Mouse (Mus musculus) frontal cortex, adult 2 months (tissue): ENCODE results near the gene Omt2b. TPM values are rescaled to one million over a fixed set of nuclear protein-coding genes. Genes with fewer than 3 reads are reported as not detected.

Source experiments
- DNase-seq, 2 experiments: peaks; one replicate each; pipeline ENCODE4 v3.0.0; 2022; ENCODE audit warnings: low spot score in 1 of 2; ENCODE audit errors: extremely low spot score in 1 of 2
- polyA plus RNA-seq: library from polyadenylated mRNA; depleted of rRNA; stranded (reverse); fragments of >200 nt; gene quantifications from 2 replicates; pipeline ENCODE4 v1.2.3, GENCODE M21; 2012; rRNA removed

Omt2b gene
- polyA plus RNA-seq, 1 experiment = not detected

GRCm38 (mm10) chr9:78377546-78377945, 50.2 kb downstream of the Omt2b start:
- DNase-seq = no peak

- no peak for DNase-seq
Observed at GRCm38 (mm10) chr9:78378113-78378785, 50.9 kb downstream of the Omt2b start, which contains the start of gene Ooep. Gene Ooep (minus strand): TSS chr9:78378725.

Other genes with a start within 250 kb of the Omt2b start
- gene Fbxo9, start 218.5 kb upstream of the Omt2b start, polyA plus RNA-seq = 124 TPM in 2 replicates
- gene Ick, start 218.4 kb upstream of the Omt2b start, polyA plus RNA-seq = 15.6 and 16.2 TPM in 2 replicates
- 90.2 and 94.2 TPM in 2 replicates for gene Gsta4, start 144.8 kb upstream of the Omt2b start, polyA plus RNA-seq
- not detected in 2 replicates for gene Gsta1, start 96.9 kb upstream of the Omt2b start, polyA plus RNA-seq
- not detected in 2 replicates for gene Gm3776, start 70.5 kb upstream of the Omt2b start, polyA plus RNA-seq
- not detected in 2 replicates for gene Gm10639, start 37.7 kb upstream of the Omt2b start, polyA plus RNA-seq
- not detected in 2 replicates for gene Omt2a, start 12.8 kb upstream of the Omt2b start, polyA plus RNA-seq
- 0.21 TPM in 1 of 2 replicates, not detected in the other for gene Gsta2, start 28.2 kb downstream of the Omt2b start, polyA plus RNA-seq
- 0.18 TPM in 1 of 2 replicates, not detected in the other for gene Dppa5a, start 40.6 kb downstream of the Omt2b start, polyA plus RNA-seq
- gene Ooep, start 51.1 kb downstream of the Omt2b start, polyA plus RNA-seq = 0.06 and 0.08 TPM in 2 replicates
- 0.19 and 0.30 TPM in 2 replicates for gene Ddx43, start 68.2 kb downstream of the Omt2b start, polyA plus RNA-seq
- gene Cgas, start 115.6 kb downstream of the Omt2b start, polyA plus RNA-seq = 0.59 and 0.90 TPM in 2 replicates
- gene Mto1, start 120.6 kb downstream of the Omt2b start, polyA plus RNA-seq = 27.5 and 33.9 TPM in 2 replicates
- gene Gm17324, start 121.2 kb downstream of the Omt2b start, polyA plus RNA-seq = 0.68 and 0.80 TPM in 2 replicates
- gene Eef1a1, start 161.6 kb downstream of the Omt2b start, polyA plus RNA-seq = 3,478 and 3,677 TPM in 2 replicates